Mouse (Mus musculus) spleen, adult 18-20 months (tissue): ENCODE measurements around the gene Acads.
"Not testable (repeated sequence)": the region's sequence is repeated elsewhere in the genome, so short reads cannot be mapped to it uniquely, and the experiment has no call there.

Experiments
- DNase-seq, 2 experiments: peaks; one replicate each; pipeline ENCODE4 v3.0.0; 2022; ENCODE audit warnings: mixed read lengths in 2 of 2

Acads gene

DNA sequence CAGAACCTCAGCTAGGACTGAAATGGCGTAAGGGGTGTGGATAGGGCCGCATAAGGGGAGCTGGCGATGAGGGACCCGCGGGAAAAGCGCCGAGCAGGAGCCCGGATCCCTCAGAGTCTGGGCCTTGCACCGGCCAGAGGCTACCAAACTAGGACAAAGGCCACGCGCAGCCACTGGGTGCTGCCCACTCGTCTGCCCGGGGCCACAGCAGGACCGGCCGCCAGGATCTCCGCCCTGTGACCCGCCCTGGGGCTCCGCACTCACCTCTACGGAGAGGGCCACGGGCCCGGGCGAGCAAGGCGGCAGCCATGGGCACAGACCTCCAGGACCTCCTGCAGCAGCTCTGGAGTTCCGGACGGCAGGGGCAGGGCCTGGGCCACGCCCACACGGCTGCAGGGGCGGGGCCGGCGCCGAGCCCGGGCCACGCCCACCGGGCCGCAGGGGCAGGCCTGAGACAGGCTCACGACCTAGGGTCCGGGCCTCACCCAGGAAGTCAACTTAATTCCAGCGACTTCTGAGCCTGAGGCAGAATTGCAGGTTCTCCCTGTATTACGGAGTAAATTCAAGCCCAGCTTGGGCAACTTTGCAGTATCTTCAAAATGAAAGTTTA lies at the start of gene Acads:
Gene Acads, minus strand, starts transcription at position 386 of the 610 bp plus-strand sequence.
- DNase-seq: peak; percentile 85 to 92

DNA sequence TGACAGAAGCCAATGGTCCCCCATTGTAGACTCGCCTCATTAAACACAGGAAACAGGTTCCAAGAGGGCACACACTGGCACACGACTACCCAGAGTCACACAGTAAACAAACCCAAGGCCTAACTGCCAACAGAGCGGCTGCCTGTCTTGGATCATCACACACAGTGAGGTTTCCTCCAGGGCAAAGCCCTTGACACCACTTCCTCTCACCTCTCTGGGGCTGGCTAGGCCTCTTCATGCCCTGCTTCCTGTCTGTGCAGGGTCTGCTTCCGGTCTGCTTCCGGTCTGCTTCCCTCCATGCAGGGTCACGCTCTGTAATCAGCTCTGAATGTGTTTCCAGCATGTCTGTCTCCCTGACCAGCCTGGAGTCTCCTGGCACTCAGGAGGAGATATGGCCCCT lies 48.2 kb upstream of the Acads start:
- DNase-seq: peak; percentile 61 to 71

DNA sequence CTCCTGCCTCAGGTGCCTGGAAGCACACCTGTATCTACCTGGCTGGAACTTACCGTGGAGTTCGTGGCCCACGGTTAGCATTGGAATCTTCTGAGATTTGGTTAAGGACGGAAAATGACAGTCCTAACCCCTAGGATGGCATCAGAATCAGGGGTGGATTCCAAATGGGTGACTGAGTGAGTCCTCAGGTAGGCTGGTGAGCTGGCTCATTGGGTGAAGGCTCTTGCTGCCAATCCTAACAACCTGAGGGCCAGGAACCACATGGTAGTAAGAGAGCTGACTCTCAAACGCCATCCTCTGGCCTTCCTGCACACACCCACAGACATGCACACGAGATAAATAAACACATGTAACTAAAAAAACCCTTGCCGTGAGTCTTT lies 47.7 kb upstream of the Acads start:
- DNase-seq: no peak

DNA sequence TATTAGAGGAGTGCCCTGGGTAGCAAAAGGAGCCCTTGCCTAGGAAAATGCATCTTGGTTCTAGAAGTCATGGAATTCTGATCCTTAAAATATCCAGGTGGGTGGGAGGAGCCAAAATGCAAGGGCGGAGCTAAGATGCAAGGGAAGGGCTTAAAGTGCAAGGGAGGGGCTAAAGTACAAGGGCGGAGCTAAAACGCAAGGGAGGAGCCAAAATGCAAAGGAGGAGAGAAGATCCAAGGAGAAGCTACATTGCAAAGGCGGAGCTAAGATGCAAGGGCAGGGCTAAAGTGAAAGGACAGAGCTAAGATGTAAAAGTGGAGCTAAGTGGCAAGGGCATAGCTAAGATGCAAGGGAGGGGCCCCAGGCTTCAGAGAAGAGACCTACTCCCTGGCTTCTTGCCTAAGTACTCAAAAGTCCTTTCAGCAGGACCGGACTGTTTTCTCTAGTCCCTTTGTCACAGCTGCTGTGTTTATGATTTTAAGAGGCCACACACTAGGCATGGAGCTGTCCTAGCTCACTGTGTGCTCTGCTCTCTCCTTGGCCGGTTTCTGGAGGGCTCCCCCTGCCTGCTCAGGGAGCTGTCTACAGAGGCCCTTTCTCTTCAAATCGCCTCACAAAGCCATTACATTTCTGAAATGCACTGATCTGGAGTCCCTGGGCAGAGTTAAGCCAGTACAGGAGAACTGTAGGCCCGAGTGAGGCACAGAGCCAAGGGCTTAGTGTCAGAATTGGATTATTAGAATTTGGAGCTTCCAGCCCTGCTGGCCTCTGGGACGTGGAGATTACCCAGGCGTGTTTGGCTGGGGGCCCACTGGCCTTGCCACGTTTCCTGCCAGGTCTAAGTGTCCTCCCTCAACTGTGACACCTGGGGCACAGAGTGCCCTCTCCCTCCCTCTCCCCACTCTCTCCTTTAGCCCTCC lies 47.0 kb upstream of the Acads start:
- DNase-seq: no peak

DNA sequence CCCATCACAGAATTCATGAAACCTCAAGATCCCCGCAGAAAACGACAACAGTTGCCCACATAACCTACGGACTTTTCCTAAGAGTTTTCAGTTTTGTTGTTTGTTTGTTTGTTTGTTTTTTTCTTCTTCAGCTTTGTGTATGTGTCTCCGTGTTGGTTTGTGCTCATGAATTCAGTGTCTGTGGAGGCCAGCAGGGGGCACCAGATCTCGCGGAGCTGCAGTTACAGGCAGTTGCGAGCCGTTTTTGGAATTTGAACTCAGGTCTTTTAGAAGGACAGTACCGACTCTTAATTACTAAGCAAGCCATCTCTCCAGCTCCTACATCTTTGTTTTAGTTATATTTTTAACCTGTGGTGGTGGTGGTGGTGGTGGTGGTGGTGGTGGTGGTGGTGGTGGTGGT lies 46.2 kb upstream of the Acads start:
- no peak for DNase-seq

DNA sequence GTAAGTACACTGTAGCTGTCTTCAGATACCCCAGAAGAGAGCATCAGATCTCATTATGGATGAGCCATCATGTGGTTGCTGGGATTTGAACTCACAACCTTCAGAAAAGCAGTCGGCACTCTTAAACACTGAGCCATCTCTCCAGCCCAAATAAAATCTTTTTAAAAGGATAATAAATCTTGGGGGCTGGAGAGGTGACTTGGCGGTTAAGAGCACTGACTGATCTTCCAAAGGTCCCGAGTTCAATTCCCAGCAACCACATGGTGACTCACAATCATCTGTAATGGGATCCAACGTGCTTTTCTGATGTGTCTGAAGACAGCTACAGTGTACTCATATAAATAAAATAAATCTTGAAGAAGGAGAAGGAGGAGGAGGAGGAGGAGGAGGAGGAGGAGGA lies 45.3 kb upstream of the Acads start:
- DNase-seq: not testable (repeated sequence)

DNA sequence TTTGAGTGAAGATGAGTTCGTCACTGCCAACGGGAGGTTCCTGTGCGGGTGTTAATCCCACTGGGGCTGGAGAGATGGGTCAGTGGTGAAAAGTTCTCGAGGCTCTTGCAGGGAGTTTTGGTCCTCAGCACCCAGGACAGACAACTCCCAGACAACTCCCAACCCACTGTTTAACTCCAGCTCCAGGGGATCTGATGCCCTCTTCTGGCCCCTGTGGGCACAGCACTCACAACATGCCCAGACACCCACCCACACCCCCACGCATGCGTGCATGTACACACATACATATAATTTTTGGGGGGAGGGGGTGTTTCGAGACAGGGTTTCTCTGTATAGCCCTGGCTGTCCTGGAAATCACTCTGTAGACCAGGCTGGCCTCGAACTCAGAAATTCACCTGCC lies 44.4 kb upstream of the Acads start:
- peak; percentile 46 to 64 for DNase-seq

DNA sequence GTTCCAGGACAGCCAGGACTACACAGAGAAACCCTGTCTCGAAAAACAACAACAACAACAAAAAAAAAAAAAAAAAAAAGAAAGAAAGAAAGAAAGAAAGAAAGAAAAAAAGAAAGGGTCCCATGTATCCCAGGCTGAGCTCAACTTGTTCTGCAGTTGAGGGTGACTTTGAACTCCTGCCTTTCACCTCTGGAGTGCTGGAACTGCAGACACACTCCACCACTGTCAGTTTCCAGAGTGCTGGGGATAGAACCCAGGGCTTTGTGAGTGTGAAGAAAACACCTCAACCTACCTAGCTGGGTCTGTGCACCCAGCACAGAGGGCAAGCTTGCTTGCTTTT lies 42.8 kb upstream of the Acads start:
- not testable (repeated sequence) for DNase-seq

DNA sequence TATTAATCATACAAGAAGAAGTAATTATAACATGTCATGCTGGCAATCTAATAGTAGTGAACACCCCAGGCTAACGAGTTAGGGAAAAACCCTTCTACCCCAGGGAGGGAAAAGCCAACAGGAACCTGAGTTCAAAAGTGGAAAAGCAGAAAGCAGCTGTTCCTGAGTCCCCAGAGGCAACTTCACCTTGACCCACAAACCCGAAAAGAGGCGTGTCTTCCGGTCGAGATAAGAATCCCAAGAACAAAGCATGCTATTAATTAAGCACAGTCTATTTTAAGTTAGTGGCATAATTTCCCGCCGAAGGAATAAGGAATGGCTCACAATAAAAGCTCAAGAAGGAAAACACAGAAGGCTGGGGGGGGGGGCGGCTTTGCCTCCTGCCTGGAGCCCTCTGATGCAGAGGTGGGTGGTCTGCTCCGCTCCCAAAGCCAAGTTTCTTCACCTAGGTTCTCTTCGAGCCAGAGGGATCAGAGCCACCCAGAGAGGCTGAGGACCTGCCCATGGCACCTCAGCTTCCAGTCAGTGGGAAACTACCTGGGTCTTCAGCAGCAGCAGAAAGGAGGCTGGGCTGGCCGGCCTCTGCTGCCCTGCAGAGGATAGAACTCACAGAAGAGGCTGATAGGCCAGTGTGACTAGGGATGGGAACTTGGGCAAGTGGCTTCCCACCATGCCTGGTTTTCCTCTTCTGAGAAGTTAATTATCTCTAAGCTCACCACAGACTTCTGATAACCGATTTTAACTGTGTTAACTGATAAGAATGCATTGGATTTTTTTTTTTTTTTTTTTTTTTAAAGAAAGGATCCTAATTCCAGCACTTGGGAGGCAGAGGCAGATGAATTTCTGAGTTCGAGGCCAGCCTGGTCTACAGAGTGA lies 42.2 kb upstream of the Acads start:
- DNase-seq: no peak

DNA sequence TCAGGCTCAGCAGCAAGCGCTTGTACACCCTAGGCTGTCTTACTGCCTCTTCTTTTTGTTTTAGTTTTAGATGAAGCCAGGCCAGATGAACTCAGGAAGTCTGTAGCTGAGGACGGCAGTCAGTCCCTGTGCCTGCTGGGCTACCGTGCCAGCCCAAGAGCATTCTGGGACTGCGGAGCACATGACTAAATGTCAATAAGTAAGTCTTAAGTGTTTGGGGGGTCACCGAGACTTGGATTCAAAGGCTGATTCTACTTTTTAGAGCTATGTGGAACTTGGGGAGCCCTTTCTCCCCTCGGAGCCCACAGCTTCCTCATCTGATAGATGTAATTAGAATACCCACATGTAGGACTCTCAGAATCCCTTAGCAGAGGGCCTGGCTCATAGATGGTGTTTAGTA lies 41.5 kb upstream of the Acads start:
- no peak for DNase-seq

DNA sequence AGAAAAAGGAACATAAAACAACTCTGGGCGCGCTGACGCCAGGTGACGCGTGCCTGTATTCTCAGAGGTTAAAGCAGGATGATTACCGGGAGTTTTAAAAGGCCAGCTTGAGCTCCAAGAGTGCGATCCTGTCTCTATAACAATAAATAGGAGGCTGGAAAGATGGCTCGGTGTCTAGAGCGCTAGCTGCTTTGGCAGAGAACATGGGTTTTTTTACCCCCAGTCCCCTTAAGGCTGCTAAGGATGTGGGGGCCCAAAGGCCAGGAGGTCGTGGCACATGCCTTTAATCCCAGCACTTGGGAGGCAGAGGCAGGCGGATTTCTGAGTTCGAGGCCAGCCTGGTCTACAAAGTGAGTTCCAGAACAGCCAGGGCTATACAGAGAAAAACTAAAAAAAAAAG lies 40.0 kb upstream of the Acads start:
- no peak for DNase-seq

DNA sequence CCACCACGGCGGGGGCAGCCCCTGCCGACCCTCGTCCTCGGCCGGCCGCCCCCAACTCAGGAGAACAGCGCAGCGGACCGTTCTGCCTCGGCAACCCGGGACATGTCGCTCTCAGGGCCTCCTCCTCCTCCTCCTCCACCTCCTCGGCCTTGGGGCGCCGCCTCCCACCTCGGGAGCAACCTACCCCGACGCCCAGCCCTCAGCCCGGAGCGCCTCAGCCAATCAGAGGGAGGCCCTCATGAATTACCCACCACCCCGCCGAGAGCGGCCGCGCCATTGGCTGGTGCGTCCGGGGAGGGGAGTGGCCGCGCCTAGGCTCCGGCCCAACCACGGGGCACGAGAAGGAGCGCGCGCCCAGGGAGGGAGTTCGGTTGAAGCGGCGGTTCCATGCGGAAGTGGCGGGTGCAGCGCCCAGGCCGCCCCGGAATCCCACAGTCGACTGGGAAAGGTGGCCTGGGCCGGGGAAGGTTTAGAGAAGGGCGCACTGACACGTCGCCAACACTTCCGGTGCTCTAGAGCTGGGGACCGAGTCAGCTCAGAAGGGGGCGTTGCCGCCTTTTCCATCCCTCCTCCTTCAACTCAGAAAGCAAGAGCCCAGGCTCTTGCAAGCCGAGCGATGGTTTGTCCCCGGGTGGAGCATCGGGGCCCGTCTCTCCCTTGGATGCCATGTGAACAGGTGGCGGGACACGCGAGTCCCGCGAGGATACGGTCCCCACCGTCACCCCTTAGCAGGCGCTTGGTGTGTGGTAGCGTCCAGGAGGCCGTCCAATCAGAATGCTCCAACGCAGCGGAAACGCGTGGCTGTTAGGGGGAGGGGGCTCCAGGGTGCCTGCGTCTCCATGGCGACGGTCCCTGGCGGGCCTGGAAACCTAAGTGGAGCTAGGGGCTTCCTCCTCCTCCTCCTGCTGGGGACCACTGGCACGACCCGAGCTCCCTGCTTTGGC lies 39.2 kb upstream of the Acads start, which contains the start of gene Mlec:
Gene Mlec, minus strand, starts transcription at position 140 of the 944 bp plus-strand sequence.
- DNase-seq: peak; percentile 95 to 98

DNA sequence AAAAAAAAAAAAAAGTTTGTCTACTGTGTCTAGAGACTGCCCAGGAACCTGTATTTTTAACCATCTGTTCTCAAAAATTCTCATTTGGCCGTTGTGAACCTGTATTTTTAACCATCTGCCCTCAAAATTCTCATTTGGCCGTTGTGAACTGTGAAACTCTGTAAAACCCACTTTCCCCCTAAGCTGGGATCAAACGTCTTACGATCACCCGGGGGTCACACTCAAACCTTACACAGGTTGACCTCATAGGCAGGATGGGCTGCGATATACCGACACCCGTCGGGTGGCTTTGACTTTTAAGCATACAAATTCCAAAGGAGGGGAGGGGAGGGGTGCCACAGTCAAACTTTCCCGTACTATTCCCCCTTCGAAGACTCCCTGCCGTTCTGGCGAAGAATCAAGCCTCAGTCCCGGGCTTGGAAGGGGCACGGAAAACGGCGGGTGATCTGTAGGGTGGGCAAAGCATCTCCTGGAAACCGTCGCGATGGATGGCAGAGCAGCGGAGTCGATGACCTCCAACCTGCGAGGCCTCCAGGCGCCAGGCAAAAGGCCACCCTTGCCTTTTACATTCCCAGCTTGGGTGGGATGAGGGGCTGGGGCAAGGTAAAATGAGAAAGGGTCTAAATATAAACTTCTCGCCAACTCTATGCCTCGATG lies 37.9 kb upstream of the Acads start:
- DNase-seq: peak in 1 of 2 experiments; percentile 25

DNA sequence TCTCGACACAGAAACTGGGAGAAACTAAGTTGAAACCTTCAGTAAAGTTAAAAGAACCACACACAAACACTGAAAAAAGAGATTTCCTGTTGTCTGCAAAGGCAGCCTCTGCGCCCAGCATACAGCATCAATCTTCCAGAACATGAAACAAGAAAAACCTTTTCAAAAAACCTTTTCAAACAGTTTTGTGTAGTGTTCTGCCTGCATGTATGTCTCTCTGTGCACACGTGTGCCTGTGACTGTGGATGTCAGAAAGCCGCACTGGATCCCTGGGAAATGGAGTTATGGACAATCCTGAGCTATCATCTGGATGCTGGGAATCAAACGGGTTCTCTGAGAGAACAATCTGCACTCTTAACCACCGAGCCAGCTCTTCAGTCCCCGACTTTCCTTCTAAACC lies 37.3 kb upstream of the Acads start:
- DNase-seq: no peak

DNA sequence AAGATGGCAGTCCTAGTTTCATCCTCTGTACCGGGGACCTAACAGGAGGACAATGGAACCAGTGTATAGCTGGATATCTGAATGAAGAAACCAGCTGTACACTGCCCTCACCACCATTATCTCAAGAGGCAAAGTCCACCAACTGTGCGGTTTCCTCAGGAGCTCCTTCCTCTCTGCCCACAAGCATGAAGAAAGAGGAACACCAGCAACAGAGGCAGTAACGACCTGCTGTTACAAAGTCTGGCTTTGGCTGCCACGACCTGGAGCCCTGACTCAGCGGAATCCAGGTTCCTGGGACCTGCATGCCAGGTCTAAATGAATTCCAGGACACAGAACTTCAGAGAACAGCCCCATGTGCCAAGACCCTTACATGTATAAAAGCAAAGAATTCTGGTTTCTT lies 36.7 kb upstream of the Acads start:
- peak in 1 of 2 experiments; percentile 30 for DNase-seq

DNA sequence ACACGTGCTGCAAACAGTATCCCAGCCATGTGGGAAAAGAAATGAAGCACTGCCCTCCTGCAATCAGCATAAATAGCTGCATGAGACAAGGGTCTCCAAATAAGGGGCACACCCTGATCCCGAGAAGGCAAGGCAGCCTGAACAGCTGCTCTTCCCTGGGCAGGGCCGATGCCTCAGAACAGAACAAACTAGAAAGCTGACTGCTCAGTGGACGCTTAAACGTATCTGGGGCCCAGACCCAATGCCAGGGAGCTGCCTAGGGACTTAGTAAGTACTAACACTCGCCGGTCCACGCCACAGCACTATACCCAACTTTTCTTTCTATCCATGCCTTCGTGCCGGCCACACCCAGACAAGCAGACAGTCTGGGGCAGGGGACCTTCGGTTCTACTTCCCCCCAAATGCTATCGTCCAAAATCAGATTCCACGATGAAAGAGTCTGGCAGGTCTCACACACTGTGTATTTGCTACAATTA lies 36.0 kb upstream of the Acads start:
- DNase-seq: no peak

DNA sequence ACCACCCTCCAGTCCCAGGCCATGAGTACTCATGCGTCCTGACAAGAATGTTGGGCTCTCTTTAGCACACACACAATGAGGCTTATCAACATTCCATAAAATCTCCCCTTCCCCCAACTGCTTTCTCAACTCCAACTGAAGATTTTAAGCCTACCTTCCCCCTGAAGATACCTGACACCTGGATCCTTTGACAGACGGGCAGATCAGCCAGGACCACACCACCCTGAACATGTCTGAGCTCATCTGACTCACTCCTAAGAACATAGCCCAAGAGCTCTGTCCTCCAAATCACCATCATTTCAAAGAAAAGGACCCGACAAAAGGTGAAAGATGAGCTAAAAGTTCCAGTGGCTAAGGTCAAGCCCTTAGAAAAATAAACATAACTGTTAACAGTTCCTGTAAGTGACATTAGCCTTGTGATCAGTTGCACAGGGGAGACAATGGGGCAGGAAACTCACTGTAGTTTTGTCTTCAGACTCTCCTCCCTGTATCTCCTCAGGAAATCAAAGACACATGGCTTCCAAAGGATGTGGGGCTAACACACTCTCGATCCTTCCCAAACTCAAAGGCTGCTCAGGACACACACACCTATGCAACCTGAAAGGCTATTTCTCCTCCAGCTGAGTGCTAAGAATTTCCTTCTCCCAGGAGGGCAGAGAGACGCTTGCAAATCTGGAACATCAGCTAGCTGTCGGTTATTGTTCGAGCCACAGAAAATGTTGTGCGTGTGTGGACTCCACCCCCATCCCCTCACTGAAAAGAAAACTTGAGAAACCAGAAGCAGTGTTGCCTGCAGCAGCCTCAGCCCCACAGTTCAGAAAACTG lies 33.2 kb upstream of the Acads start:
- DNase-seq: no peak

DNA sequence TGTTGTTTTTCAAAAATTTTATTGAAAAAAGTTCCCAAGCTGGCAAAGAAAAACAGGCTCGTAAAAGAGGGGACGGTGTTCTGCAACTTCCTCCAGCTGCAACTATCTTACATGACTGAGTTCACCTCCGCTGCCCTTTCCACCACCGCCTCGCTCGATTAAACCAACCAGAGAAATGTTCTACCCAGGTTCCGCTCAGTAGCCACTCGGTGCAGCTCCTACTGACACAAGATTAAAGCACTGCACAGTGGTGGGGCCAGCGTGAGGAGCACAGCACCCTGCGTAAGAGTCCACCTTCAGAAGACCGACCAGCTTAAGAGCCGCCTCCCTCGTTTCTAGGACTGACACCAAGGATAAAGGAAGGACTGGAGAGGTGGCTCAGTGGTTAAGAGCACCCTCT lies 32.3 kb upstream of the Acads start:
- DNase-seq: peak; percentile 41 to 43

DNA sequence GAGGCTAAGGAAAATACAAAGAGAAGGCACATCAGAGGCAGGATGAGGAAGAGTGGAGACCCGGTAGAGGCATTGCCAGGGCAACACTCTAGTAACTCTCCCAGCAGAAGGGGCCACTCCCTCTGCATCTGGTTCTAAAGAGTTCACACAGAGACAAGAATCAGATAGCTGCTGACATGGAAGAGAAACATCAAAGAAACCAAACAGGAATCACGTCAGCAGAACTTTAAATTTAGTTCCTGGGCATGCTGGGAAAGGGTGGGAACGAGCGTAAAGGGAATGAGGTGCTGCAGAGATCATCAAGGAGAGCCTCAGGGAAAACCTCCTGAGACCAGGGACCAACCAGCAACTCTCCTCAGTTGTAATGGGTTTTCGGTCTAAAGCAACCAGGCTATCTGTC lies 31.8 kb upstream of the Acads start:
- DNase-seq: no peak

DNA sequence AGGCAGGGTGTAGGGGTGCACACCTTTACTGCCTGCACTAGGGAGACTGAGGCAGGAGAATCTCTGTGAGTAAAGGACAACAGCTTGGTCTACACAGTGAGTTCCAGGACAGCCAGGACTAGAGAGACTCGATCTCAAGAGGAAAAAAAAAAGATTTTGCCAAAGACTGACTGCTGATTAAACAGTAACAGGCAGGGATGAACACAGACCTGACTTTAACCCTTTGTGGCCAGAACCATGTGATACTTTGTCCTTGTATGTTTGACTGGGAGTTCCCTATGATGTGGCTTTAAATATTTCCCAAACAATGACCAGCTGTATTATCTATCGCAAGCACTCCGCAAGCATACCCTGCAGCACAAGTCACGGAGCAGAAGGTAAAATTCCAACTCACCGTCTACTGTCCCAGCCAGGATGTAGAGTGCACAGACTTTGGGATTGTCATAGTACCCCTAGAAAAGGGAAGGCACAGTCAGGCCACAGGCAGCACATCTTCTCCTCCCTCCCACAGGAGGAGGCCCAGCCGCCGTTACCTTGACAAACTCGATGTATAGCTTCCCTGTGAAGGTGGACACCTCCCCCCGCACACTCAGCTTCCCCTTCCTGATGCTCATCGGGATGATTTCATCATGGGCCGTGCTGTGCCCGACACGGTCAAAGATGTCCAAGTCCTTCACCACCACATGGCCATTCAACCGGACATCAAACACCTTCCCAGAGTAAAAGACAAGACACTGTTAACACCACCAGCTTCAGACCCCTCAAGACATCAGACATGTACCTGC lies 30.7 kb upstream of the Acads start:
- DNase-seq: no peak
